Mouse (Mus musculus): ENCODE measurements at regions not wholly inside any gene's neighbourhood (a gene's known extent, or its start where the extent isn't known, plus 50 kb on each side); places are given as distances from the start of the nearest gene placed in this dataset.

DNA sequence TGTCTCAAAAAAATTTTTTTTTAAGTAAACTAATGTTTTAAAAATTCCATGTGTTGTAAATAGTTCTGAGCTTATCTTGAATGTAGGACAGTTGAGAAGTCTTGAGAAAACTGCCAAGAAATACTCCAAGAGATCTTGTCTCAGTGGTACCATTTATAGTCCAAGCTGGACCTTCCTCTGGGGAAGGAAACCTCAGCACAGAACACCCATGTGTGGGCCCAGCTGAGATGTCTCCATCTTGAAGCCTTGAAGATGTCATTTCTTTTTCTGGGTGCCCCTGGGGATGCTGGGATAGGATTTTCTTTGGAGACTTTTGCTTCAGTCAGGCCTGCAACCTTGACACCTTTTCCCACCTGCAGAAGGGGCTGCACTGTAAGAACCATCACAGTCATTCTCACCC lies 101.4 kb upstream of the Cops8 start:
- no peak for TF ChIP-seq CTCF (IDR thresholded peaks at IDR 0.05)
- no peak for TF ChIP-seq EP300 (IDR thresholded peaks at IDR 0.05)
